Mouse (Mus musculus): Measurements from ENCODE around the gene Grin2d. TPM values are rescaled to one million over a fixed set of nuclear protein-coding genes. Genes with fewer than 3 reads are reported as not detected.

Gene Grin2d
- polyA plus RNA-seq, 1 experiment = 10.4 TPM

- 58% methylated on average over 5 of the region's 5 CpGs for WGBS
- Histone ChIP-seq H3K4me1 (ENCODE audit: control insufficient read depth, insufficient read depth, insufficient read length, low read length) (0 out of 2 replicates have a peak, but pooled peaks cover under 1% of the 10 kb centered on the region), H3K27ac (ENCODE audit: insufficient read depth, low read depth, low read length) (no peak overlapping the region), H3K36me3 (ENCODE audit: control insufficient read depth, insufficient read depth, low read length) (peaks cover 44% of the 10 kb centered on the region), H3K27me3 (ENCODE audit: control insufficient read depth, insufficient read depth, low read length) (no peaks in the 10 kb centered on the region), H3K4me3 (ENCODE audit: low read depth, low read length) (no peak overlapping the region)
- no peak for TF ChIP-seq CTCF (IDR thresholded peaks at IDR 0.05; ENCODE audit: extremely low read depth, insufficient read length, insufficient replicate concordance, low read depth, low read length)
- TF ChIP-seq POLR2A (IDR thresholded peaks at IDR 0.05; ENCODE audit: low read depth, low read length) = no peak
These were observed 72.2 kb downstream of the Grin2d start for GRCm38 (mm10) chr7:45805941-45806340.

DNA sequence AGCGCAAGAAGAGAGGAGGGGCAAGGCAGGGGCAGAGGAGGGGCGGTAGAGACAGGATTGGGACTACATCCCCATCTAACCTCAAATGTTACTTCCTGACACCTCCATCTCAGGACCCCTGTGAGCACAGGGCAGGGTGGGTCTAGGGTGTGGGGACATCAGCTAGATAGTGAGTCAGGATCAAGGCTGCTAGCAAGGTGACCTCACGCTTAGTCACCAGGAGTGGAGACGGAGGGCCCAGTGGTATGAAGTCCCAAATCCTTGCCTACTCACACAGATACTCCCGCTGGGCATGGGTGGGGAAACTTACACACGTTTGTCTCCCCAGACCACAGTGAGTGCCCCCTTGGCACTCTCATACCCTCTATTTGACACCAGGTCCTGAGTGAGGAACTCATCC, 75.6 kb downstream of the Grin2d start:
- H3K27me3 ChIP-seq (ENCODE audit: control insufficient read depth, insufficient read depth, low read length) = peaks cover 8% of the 10 kb centered on the region
- H3K4me3 ChIP-seq (ENCODE audit: low read depth, low read length) = no peak overlapping the region
- H3K36me3 ChIP-seq (ENCODE audit: control insufficient read depth, insufficient read depth, low read length) = peaks cover 11% of the 10 kb centered on the region
- WGBS = 85% methylated on average over 6 of the region's 6 CpGs
- no peak for TF ChIP-seq POLR2A (IDR thresholded peaks at IDR 0.05; ENCODE audit: low read depth, low read length)
- H3K27ac ChIP-seq (ENCODE audit: insufficient read depth, low read depth, low read length) = no peak overlapping the region
- H3K4me1 ChIP-seq (ENCODE audit: control insufficient read depth, insufficient read depth, insufficient read length, low read length) = peaks cover 20% of the 10 kb centered on the region

DNA sequence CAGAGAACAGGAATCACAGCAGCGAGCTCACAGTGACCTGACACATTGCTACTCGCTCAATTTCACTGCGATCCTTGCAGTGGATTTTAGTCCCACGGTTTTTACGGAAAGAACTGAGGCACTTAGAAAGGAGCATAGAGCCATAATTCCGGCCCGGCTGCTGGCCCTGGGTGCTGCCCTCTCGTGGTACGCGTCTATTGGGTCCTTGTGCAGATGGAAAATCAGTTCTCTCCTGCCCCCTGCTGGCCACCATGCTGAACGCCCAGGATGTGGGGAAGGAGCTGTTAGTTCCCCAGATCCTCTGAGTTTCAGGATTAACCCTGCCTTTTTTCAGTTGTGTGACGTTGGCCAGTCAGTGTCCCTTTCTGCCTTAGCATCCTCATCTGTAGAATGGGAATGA, 76.8 kb downstream of the Grin2d start:
- H3K4me3 ChIP-seq (ENCODE audit: low read depth, low read length) = peak overlapping the region; percentile 60
- peaks cover 8% of the 10 kb centered on the region for H3K27me3 ChIP-seq (ENCODE audit: control insufficient read depth, insufficient read depth, low read length)
- WGBS = 1% methylated on average over 12 of the region's 12 CpGs
- TF ChIP-seq POLR2A (IDR thresholded peaks at IDR 0.05; ENCODE audit: low read depth, low read length) = no peak
- peak; percentile 100 for TF ChIP-seq CTCF (IDR thresholded peaks at IDR 0.05; ENCODE audit: extremely low read depth, insufficient read length, insufficient replicate concordance, low read depth, low read length)
- peaks cover 22% of the 10 kb centered on the region for H3K4me1 ChIP-seq (ENCODE audit: control insufficient read depth, insufficient read depth, insufficient read length, low read length)
- no peaks in the 10 kb centered on the region for H3K36me3 ChIP-seq (ENCODE audit: control insufficient read depth, insufficient read depth, low read length)
- H3K27ac ChIP-seq (ENCODE audit: insufficient read depth, low read depth, low read length) = peak overlapping the region; percentile 23

DNA sequence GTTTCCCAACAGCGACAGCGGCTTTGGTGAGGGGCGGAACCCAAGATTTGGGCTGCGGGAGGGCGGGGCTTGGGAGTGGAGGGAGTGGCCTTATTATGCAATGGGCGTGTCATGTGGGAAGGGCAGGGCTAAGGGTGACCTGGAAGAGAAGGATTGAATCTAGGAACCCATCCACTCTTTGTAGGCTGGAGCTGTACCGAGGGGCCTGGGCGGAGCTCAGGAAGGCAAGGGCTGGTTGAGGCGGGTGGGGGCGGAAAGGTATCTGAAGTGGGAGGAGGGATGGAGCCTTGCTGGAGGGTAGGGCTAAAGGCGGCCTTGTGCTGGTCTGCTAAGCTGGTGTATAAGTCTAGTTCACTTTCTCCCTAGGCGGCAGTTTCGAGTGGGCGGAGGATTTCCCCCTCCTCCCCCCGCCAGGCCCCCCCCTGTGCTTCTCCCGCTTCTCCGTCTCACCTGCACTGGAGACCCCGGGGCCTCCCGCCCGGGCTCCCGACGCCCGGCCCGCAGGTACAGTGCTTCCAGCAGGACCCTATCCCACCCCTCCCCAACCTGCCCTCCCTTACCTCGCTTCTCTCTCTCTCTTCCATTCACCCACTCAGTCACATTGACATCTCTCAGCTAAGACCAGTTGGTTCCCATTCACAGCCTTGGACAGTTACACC, 77.5 kb downstream of the Grin2d start:
- 7% methylated on average over 25 of the region's 25 CpGs for WGBS
- H3K27ac ChIP-seq (ENCODE audit: insufficient read depth, low read depth, low read length) = peak overlapping the region; percentile 23
- TF ChIP-seq CTCF (IDR thresholded peaks at IDR 0.05; ENCODE audit: extremely low read depth, insufficient read length, insufficient replicate concordance, low read depth, low read length) = no peak
- no peaks in the 10 kb centered on the region for H3K36me3 ChIP-seq (ENCODE audit: control insufficient read depth, insufficient read depth, low read length)
- peak overlapping the region; percentile 60 for H3K4me3 ChIP-seq (ENCODE audit: low read depth, low read length)
- H3K4me1 ChIP-seq (ENCODE audit: control insufficient read depth, insufficient read depth, insufficient read length, low read length) = peaks cover 22% of the 10 kb centered on the region
- H3K27me3 ChIP-seq (ENCODE audit: control insufficient read depth, insufficient read depth, low read length) = peaks cover 8% of the 10 kb centered on the region

DNA sequence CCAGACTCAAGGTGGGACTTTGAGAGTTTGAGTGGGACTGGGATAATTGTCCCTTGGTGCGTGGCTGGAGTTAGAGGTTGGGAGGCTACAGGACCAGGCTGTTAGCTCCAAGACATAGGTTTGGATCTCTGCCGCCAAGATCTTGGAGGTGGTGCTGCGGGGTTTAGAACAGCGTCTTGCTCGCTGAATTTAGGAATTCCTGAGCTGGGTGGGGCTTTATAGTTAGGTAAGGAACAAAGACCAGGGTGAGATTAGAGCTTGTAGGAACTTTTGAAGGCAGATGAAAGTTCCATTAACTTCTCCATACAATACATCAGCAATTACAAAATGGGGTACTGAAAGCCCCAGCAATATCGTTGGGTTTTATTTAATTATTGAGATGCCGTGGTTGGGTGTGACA, 78.2 kb downstream of the Grin2d start:
- Histone ChIP-seq H3K27ac (ENCODE audit: insufficient read depth, low read depth, low read length) (peak overlapping the region; percentile 2; the same call in 1 of the 2 replicates), H3K4me1 (ENCODE audit: control insufficient read depth, insufficient read depth, insufficient read length, low read length) (peaks cover 22% of the 10 kb centered on the region), H3K36me3 (ENCODE audit: control insufficient read depth, insufficient read depth, low read length) (no peaks in the 10 kb centered on the region), H3K27me3 (ENCODE audit: control insufficient read depth, insufficient read depth, low read length) (peaks cover 8% of the 10 kb centered on the region), H3K4me3 (ENCODE audit: low read depth, low read length) (no peak overlapping the region)
- WGBS = 23% methylated on average over 7 of the region's 7 CpGs
- TF ChIP-seq POLR2A (IDR thresholded peaks at IDR 0.05; ENCODE audit: low read depth, low read length) = no peak
- TF ChIP-seq CTCF (IDR thresholded peaks at IDR 0.05; ENCODE audit: extremely low read depth, insufficient read length, insufficient replicate concordance, low read depth, low read length) = no peak

DNA sequence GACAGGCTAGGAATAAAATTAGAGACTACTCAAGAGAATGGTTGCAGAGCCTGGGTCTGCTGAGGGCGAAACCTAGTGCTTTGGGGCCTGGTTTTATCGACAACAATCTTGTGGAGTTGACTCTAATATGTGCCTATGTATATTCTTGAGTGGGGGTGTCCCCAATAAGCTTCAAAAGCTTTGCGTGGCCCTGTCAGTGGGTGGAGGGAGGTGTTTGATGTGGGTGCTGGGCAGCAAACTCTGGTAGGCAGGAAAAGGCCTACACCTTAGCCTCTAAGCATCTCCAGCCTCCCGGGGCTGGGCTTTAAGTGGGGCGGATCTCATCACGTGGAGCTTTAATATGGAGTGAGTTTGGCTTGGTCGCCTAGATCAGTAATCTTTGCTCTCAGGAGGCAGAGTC, 79.2 kb downstream of the Grin2d start:
- TF ChIP-seq CTCF (IDR thresholded peaks at IDR 0.05; ENCODE audit: extremely low read depth, insufficient read length, insufficient replicate concordance, low read depth, low read length) = no peak
- no peak for TF ChIP-seq POLR2A (IDR thresholded peaks at IDR 0.05; ENCODE audit: low read depth, low read length)
- no peaks in the 10 kb centered on the region for H3K36me3 ChIP-seq (ENCODE audit: control insufficient read depth, insufficient read depth, low read length)
- H3K27ac ChIP-seq (ENCODE audit: insufficient read depth, low read depth, low read length) = peak overlapping the region; percentile 16; the same call in 1 of the 2 replicates
- WGBS = 36% methylated on average over 7 of the region's 7 CpGs
- peaks cover 22% of the 10 kb centered on the region for H3K4me1 ChIP-seq (ENCODE audit: control insufficient read depth, insufficient read depth, insufficient read length, low read length)
- H3K4me3 ChIP-seq (ENCODE audit: low read depth, low read length) = no peak overlapping the region
- peaks cover 8% of the 10 kb centered on the region for H3K27me3 ChIP-seq (ENCODE audit: control insufficient read depth, insufficient read depth, low read length)

DNA sequence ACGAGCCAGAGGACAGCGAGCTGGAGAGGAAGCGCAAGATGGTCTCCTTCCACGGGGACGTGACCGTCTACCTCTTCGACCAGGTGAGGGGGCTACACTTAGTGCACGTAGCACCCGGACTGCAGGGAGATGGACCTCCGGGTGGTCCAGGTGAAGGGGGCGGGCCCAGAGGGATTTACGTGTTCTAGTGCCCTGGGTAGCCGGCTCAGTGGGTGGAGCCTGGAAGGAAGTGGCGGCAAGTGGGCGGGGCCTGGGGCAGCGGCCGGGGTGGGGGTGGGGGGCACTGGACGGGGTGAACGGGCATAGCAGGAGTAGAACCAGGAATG, 79.7 kb downstream of the Grin2d start:
- Histone ChIP-seq H3K36me3 (ENCODE audit: control insufficient read depth, insufficient read depth, low read length) (no peaks in the 10 kb centered on the region), H3K4me3 (ENCODE audit: low read depth, low read length) (peak overlapping the region; percentile 74), H3K27ac (ENCODE audit: insufficient read depth, low read depth, low read length) (peak overlapping the region; percentile 16; the same call in 1 of the 2 replicates), H3K4me1 (ENCODE audit: control insufficient read depth, insufficient read depth, insufficient read length, low read length) (peaks cover 22% of the 10 kb centered on the region), H3K27me3 (ENCODE audit: control insufficient read depth, insufficient read depth, low read length) (peaks cover 8% of the 10 kb centered on the region)
- TF ChIP-seq POLR2A (IDR thresholded peaks at IDR 0.05; ENCODE audit: low read depth, low read length) = no peak
- 2% methylated on average over 19 of the region's 19 CpGs for WGBS
